Mouse (Mus musculus) CH12.LX (cell line): ENCODE results near the gene Stk33.

ENCODE experiments used
- CHD2 ChIP-seq: IDR thresholded peaks from 2 replicates; pipeline ENCODE4 v1.6.1; 2011; ENCODE audit warnings: low read length, improper control_type of control experiment
- KAT2A ChIP-seq: IDR thresholded peaks from 2 replicates; pipeline ENCODE4 v1.6.1; 2012; ENCODE audit warnings: low read length, improper control_type of control experiment, inconsistent platforms; ENCODE audit not compliant: insufficient replicate concordance
- POLR2A ChIP-seq: IDR thresholded peaks from 2 replicates; pipeline ENCODE4 v1.6.1; 2011; ENCODE audit warnings: low read depth, mild to moderate bottlenecking, improper control_type of control experiment, low read length

DNA sequence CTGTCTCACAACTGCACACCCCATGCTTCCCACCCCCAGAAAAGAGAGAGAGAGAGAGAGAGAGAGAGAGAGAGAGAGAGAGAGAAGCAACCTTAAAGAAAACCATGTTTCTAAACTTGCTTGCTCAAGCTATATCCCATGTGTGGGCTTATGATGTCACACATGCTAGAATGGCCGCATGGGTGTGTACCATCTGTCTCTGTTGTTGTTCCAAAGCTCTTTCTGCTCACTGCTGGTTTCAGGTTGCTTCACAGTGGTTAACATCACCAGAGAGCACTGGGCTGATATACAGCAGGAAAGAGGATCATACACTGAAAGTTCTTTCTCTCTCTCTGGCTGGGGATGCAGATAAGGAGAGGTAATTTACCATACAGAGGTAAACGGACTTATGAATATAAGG lies 28.7 kb upstream of the Stk33 start:
- TF ChIP-seq POLR2A (no peak), CHD2 (no peak), KAT2A (no peak)
